Mouse (Mus musculus) midbrain, postnatal 0 days (tissue): ENCODE data around the gene Cdk11b. TPM values are rescaled to one million over a fixed set of nuclear protein-coding genes. Genes with fewer than 3 reads are reported as not detected.

Experiments
- ATAC-seq: fragments of 200-750 bp; cut with Nextera tagmentation; 2 replicates; pipeline ENCODE4 v1.8.0; 2017; ENCODE audit warnings: moderate number of reproducible peaks, mild to moderate bottlenecking, moderate TSS enrichment, moderate library complexity; ENCODE audit not compliant: low FRiP score
- DNase-seq: peaks from one replicate; pipeline ENCODE4 v3.0.0-alpha.2; 2015; ENCODE audit warnings: low spot score
- H3K27ac ChIP-seq: fragments of 300-500 bp; sonication (generic); 2 replicates; pipeline ENCODE4 v1.5.1; 2014; ENCODE audit warnings: low read depth, mild to moderate bottlenecking, low read length, mixed read lengths
- H3K27me3 ChIP-seq: fragments of 300-500 bp; sonication (generic); 2 replicates; pipeline ENCODE4 v1.6.1; 2014; ENCODE audit warnings: low read length, control low read depth, mixed read lengths; ENCODE audit not compliant: insufficient read depth
- H3K36me3 ChIP-seq: fragments of 300-500 bp; sonication (generic); 2 replicates; pipeline ENCODE4 v1.6.1; 2014; ENCODE audit warnings: low read length, control low read depth, mixed read lengths; ENCODE audit not compliant: insufficient read depth
- H3K4me1 ChIP-seq: fragments of 300-500 bp; sonication (generic); 2 replicates; pipeline ENCODE4 v1.6.1; 2014; ENCODE audit warnings: mild to moderate bottlenecking, control low read depth, antibody characterized with exemption, low read length, mixed read lengths; ENCODE audit not compliant: insufficient read depth
- H3K4me2 ChIP-seq: fragments of 300-500 bp; sonication (generic); 2 replicates; pipeline ENCODE4 v1.6.1; 2014; ENCODE audit warnings: low read depth, mild to moderate bottlenecking, low read length, mixed read lengths; ENCODE audit not compliant: poor library complexity, severe bottlenecking
- H3K4me3 ChIP-seq: fragments of 300-500 bp; sonication (generic); 2 replicates; pipeline ENCODE4 v1.5.1; 2014; ENCODE audit warnings: low read depth, mild to moderate bottlenecking, low read length, moderate library complexity
- H3K9ac ChIP-seq: fragments of 300-500 bp; sonication (generic); replicated peaks from 2 replicates; pipeline ENCODE4 v1.6.1; 2014; ENCODE audit warnings: mild to moderate bottlenecking, low read length, moderate library complexity, mixed read lengths; ENCODE audit not compliant: poor library complexity, severe bottlenecking
- H3K9me3 ChIP-seq: fragments of 300-500 bp; sonication (generic); 2 replicates; pipeline ENCODE4 v1.6.1; 2016; ENCODE audit warnings: low read length, control low read depth
- CTCF ChIP-seq: IDR thresholded peaks from 2 replicates; pipeline ENCODE4 v1.5.1; 2016; ENCODE audit warnings: antibody characterized with exemption, mild to moderate bottlenecking
- WGBS: fragments of 180-500 bp; shearing (Covaris S2); extraction: QIAGEN DNeasy Blood & Tissue Kit; methylation state at CpG from one replicate; pipeline ENCODE4 v1.1.7; 2014; 5-methylcytosine and 5-hydroxymethylcytosine counted together
- polyA plus RNA-seq: library from polyadenylated mRNA; unstranded; fragments of >200 nt; fragmentation: Nextera tagmentation; extraction: Ambion mirVana; gene quantifications from 2 replicates; pipeline ENCODE4 v1.2.1, GENCODE M21; 2015
- total RNA-seq: library from RNA; depleted of rRNA; stranded (reverse); fragments of >200 nt; gene quantifications from 2 replicates; pipeline ENCODE4 v1.2.3, GENCODE M21; 2014; rRNA removed

The Cdk11b gene
- total and polyA plus RNA-seq, 2 experiments from 2014 or later, result 15.2 to 64.1 TPM

GRCm38 (mm10) chr4:155694482-155695401 is 70.1 kb downstream of the Cdk11b start:
- no peaks in the 10 kb centered on the region for H3K36me3 ChIP-seq
- H3K4me3 ChIP-seq, result peak overlapping the region; percentile 71
- DNase-seq (peak; percentile 86), ATAC-seq (peak; percentile 91)
- peak; percentile 65 for TF ChIP-seq CTCF
- H3K27ac ChIP-seq, result peak overlapping the region; percentile 97
- no peaks in the 10 kb centered on the region for H3K9me3 ChIP-seq
- peaks cover 18% of the 10 kb centered on the region for H3K4me1 ChIP-seq
- WGBS, result 1% methylated on average over 84 of the region's 92 CpGs
- H3K9ac ChIP-seq, result peak overlapping the region; percentile 87
- H3K27me3 ChIP-seq, result no peaks in the 10 kb centered on the region
- peak overlapping the region; percentile 95 for H3K4me2 ChIP-seq

GRCm38 (mm10) chr4:155695531-155696062 is 70.9 kb downstream of the Cdk11b start:
- no peak for TF ChIP-seq CTCF
- Histone ChIP-seq H3K27me3 (no peaks in the 10 kb centered on the region), H3K4me1 (peaks cover 18% of the 10 kb centered on the region), H3K9me3 (no peaks in the 10 kb centered on the region), H3K9ac (peak overlapping the region; percentile 87), H3K27ac (peak overlapping the region; percentile 97; the same call in 1 of the 2 replicates), H3K36me3 (no peaks in the 10 kb centered on the region), H3K4me2 (peak overlapping the region; percentile 95), H3K4me3 (peak overlapping the region; percentile 71)
- WGBS, result 82% methylated on average over 4 of the region's 4 CpGs
- ATAC-seq (no peak), DNase-seq (no peak)

- H3K4me1 ChIP-seq, result peaks cover 18% of the 10 kb centered on the region
- DNase-seq (no peak), ATAC-seq (no peak)
- no peak overlapping the region for H3K27ac ChIP-seq
- no peak for TF ChIP-seq CTCF
- H3K4me2 ChIP-seq, result peak overlapping the region; percentile 95
- H3K27me3 ChIP-seq, result no peaks in the 10 kb centered on the region
- WGBS, result 80% methylated on average over 16 of the region's 16 CpGs
- no peaks in the 10 kb centered on the region for H3K36me3 ChIP-seq
- H3K9me3 ChIP-seq, result no peaks in the 10 kb centered on the region
- H3K4me3 ChIP-seq, result peak overlapping the region; percentile 71
- H3K9ac ChIP-seq, result peak overlapping the region; percentile 87
Observed at GRCm38 (mm10) chr4:155696261-155697255, 71.9 kb downstream of the Cdk11b start.

Other genes with a start within 250 kb of the Cdk11b start
- 0.11 and 0.52 TPM in 2 replicates for gene Gabrd, start 226.7 kb upstream of the Cdk11b start, total RNA-seq
- 0.36 and 0.37 TPM in 2 replicates for gene Gabrd, start 226.7 kb upstream of the Cdk11b start, polyA plus RNA-seq
- gene Cfap74, start 215.7 kb upstream of the Cdk11b start, total RNA-seq, result 5.7 TPM in 2 replicates
- 5.8 and 6.5 TPM in 2 replicates for gene Cfap74, start 215.7 kb upstream of the Cdk11b start, polyA plus RNA-seq
- 1.5 and 2.1 TPM in 2 replicates for gene Tmem52, start 155.7 kb upstream of the Cdk11b start, total RNA-seq
- 0.33 TPM in 1 of 2 replicates, not detected in the other for gene Tmem52, start 155.7 kb upstream of the Cdk11b start, polyA plus RNA-seq
- 405 and 431 TPM in 2 replicates for gene Gnb1, start 133.5 kb upstream of the Cdk11b start, total RNA-seq
- gene Gnb1, start 133.5 kb upstream of the Cdk11b start, polyA plus RNA-seq, result 1,405 and 1,414 TPM in 2 replicates
- gene Nadk, start 62.5 kb upstream of the Cdk11b start, total RNA-seq, result 69.1 and 81.6 TPM in 2 replicates
- 48.2 and 56.6 TPM in 2 replicates for gene Nadk, start 62.5 kb upstream of the Cdk11b start, polyA plus RNA-seq
- 65.1 and 74.9 TPM in 2 replicates for gene Slc35e2, start 23.4 kb upstream of the Cdk11b start, total RNA-seq
- gene Slc35e2, start 23.4 kb upstream of the Cdk11b start, polyA plus RNA-seq, result 14.7 and 14.8 TPM in 2 replicates
- gene Gm10563, start 20.6 kb downstream of the Cdk11b start, total RNA-seq, result not detected in 2 replicates
- not detected in 2 replicates for gene Gm10563, start 20.6 kb downstream of the Cdk11b start, polyA plus RNA-seq
- 4.1 and 6.4 TPM in 2 replicates for gene Mmp23, start 28.5 kb downstream of the Cdk11b start, total RNA-seq
- gene Mmp23, start 28.5 kb downstream of the Cdk11b start, polyA plus RNA-seq, result 4.4 and 5.6 TPM in 2 replicates
- gene Mib2, start 44.3 kb downstream of the Cdk11b start, total RNA-seq, result 115 and 118 TPM in 2 replicates
- gene Mib2, start 44.3 kb downstream of the Cdk11b start, polyA plus RNA-seq, result 49.3 and 49.5 TPM in 2 replicates
- 43.8 and 46.4 TPM in 2 replicates for gene Fndc10, start 69.5 kb downstream of the Cdk11b start, total RNA-seq
- 24.3 and 27.4 TPM in 2 replicates for gene Fndc10, start 69.5 kb downstream of the Cdk11b start, polyA plus RNA-seq
- 84.1 and 90.7 TPM in 2 replicates for gene Ssu72, start 79.9 kb downstream of the Cdk11b start, total RNA-seq
- 152 and 153 TPM in 2 replicates for gene Ssu72, start 79.9 kb downstream of the Cdk11b start, polyA plus RNA-seq
- gene Tmem240, start 109.9 kb downstream of the Cdk11b start, total RNA-seq, result 51.0 and 78.0 TPM in 2 replicates
- gene Tmem240, start 109.9 kb downstream of the Cdk11b start, polyA plus RNA-seq, result 34.9 and 37.9 TPM in 2 replicates
- gene Atad3a, start 136.2 kb downstream of the Cdk11b start, total RNA-seq, result 52.6 and 69.1 TPM in 2 replicates
- 65.9 and 69.9 TPM in 2 replicates for gene Atad3a, start 136.2 kb downstream of the Cdk11b start, polyA plus RNA-seq
- 42.1 and 42.5 TPM in 2 replicates for gene Vwa1, start 149.8 kb downstream of the Cdk11b start, total RNA-seq
- gene Vwa1, start 149.8 kb downstream of the Cdk11b start, polyA plus RNA-seq, result 25.5 and 28.7 TPM in 2 replicates
- gene Tmem88b, start 161.0 kb downstream of the Cdk11b start, total RNA-seq, result 0.66 and 1.6 TPM in 2 replicates
- 0.56 and 0.65 TPM in 2 replicates for gene Tmem88b, start 161.0 kb downstream of the Cdk11b start, polyA plus RNA-seq
- gene Ankrd65, start 165.6 kb downstream of the Cdk11b start, total RNA-seq, result not detected in 2 replicates
- gene Ankrd65, start 165.6 kb downstream of the Cdk11b start, polyA plus RNA-seq, result not detected in 2 replicates
- gene Mrpl20, start 178.0 kb downstream of the Cdk11b start, total RNA-seq, result 111 and 123 TPM in 2 replicates
- gene Mrpl20, start 178.0 kb downstream of the Cdk11b start, polyA plus RNA-seq, result 279 and 316 TPM in 2 replicates
- gene Ccnl2, start 187.6 kb downstream of the Cdk11b start, total RNA-seq, result 66.3 and 112 TPM in 2 replicates
- gene Ccnl2, start 187.6 kb downstream of the Cdk11b start, polyA plus RNA-seq, result 78.6 and 88.8 TPM in 2 replicates
- 90.9 and 102 TPM in 2 replicates for gene Aurkaip1, start 206.4 kb downstream of the Cdk11b start, total RNA-seq
- 155 and 158 TPM in 2 replicates for gene Aurkaip1, start 206.4 kb downstream of the Cdk11b start, polyA plus RNA-seq
- gene Mxra8, start 214.8 kb downstream of the Cdk11b start, total RNA-seq, result 35.5 and 37.2 TPM in 2 replicates
- 27.2 and 32.7 TPM in 2 replicates for gene Mxra8, start 214.8 kb downstream of the Cdk11b start, polyA plus RNA-seq
- gene Dvl1, start 222.5 kb downstream of the Cdk11b start, total RNA-seq, result 141 and 156 TPM in 2 replicates
- gene Dvl1, start 222.5 kb downstream of the Cdk11b start, polyA plus RNA-seq, result 17.5 TPM in 2 replicates
- 0.38 and 1.2 TPM in 2 replicates for gene Tas1r3, start 238.5 kb downstream of the Cdk11b start, total RNA-seq
- 0.12 and 0.22 TPM in 2 replicates for gene Tas1r3, start 238.5 kb downstream of the Cdk11b start, polyA plus RNA-seq
- 35.3 and 43.7 TPM in 2 replicates for gene Cptp, start 244.6 kb downstream of the Cdk11b start, total RNA-seq
- gene Cptp, start 244.6 kb downstream of the Cdk11b start, polyA plus RNA-seq, result 27.3 and 32.1 TPM in 2 replicates
- 45.0 and 56.0 TPM in 2 replicates for gene Ints11, start 244.7 kb downstream of the Cdk11b start, total RNA-seq
- gene Ints11, start 244.7 kb downstream of the Cdk11b start, polyA plus RNA-seq, result 53.6 and 56.0 TPM in 2 replicates